Mouse (Mus musculus) neural tube, embryonic 11.5 days (tissue): ENCODE results near the gene Lexm. TPM values are rescaled to one million over a fixed set of nuclear protein-coding genes. Genes with fewer than 3 reads are reported as not detected.

Experiments
- ATAC-seq: fragments of 200-750 bp; cut with Nextera tagmentation; 2 replicates; pipeline ENCODE4 v1.8.0; 2017; ENCODE audit warnings: moderate number of reproducible peaks, mild to moderate bottlenecking, moderate TSS enrichment, moderate library complexity; ENCODE audit not compliant: insufficient read depth, low FRiP score, low TSS enrichment
- DNase-seq: peaks from one replicate; pipeline ENCODE4 v3.0.0-alpha.2; 2015; ENCODE audit warnings: low spot score
- H3K27ac ChIP-seq: fragments of 300-500 bp; sonication (generic); 2 replicates; pipeline ENCODE4 v1.5.1; 2014; ENCODE audit warnings: low read depth, mild to moderate bottlenecking, low read length
- H3K27me3 ChIP-seq: fragments of 300-500 bp; sonication (generic); 2 replicates; pipeline ENCODE4 v1.6.1; 2014; ENCODE audit warnings: mild to moderate bottlenecking, low read length, mixed read lengths; ENCODE audit not compliant: control insufficient read depth, insufficient read depth
- H3K36me3 ChIP-seq: fragments of 300-500 bp; sonication (generic); 2 replicates; pipeline ENCODE4 v1.6.1; 2014; ENCODE audit warnings: mild to moderate bottlenecking, low read length, moderate library complexity, mixed read lengths; ENCODE audit not compliant: control insufficient read depth, insufficient read depth
- H3K4me1 ChIP-seq: fragments of 300-500 bp; sonication (generic); 2 replicates; pipeline ENCODE4 v1.6.1; 2014; ENCODE audit warnings: low read length, mixed read lengths; ENCODE audit not compliant: control insufficient read depth, insufficient read depth
- H3K4me2 ChIP-seq: fragments of 300-500 bp; sonication (generic); 2 replicates; pipeline ENCODE4 v1.6.1; 2014; ENCODE audit warnings: low read depth, mild to moderate bottlenecking, moderate library complexity
- H3K4me3 ChIP-seq: fragments of 300-500 bp; sonication (generic); 2 replicates; pipeline ENCODE4 v1.5.1; 2014; ENCODE audit warnings: low read depth, low read length
- H3K9ac ChIP-seq: fragments of 300-500 bp; sonication (generic); 2 replicates; pipeline ENCODE4 v1.6.1; 2014; ENCODE audit warnings: mild to moderate bottlenecking, low read length
- H3K9me3 ChIP-seq: fragments of 300-500 bp; sonication (generic); 2 replicates; pipeline ENCODE4 v1.6.1; 2016; ENCODE audit warnings: low read length; ENCODE audit not compliant: control insufficient read depth
- WGBS: fragments of 180-500 bp; shearing (Covaris S2); extraction: QIAGEN DNeasy Blood & Tissue Kit; methylation state at CpG from one replicate; pipeline ENCODE4 v1.1.7; 2014; 5-methylcytosine and 5-hydroxymethylcytosine counted together
- polyA plus RNA-seq: library from polyadenylated mRNA; unstranded; fragments of >200 nt; fragmentation: Nextera tagmentation; extraction: Ambion mirVana; gene quantifications from 2 replicates; pipeline ENCODE4 v1.2.1, GENCODE M21; 2014

Gene Lexm
- polyA plus RNA-seq, 1 experiment from 2014 or later, result 0.20 TPM

GRCm38 (mm10) chr4:106650833-106651527, 33.9 kb upstream of the Lexm start, which contains the start of gene Pars2:
TSS of gene Pars2 (plus strand) at chr4:106651069.
- H3K4me1 ChIP-seq, result peaks cover 7% of the 10 kb centered on the region
- DNase-seq (peak; percentile 99), ATAC-seq (peak; percentile 97)
- no peak within 1 kb of the TSS for H3K27ac ChIP-seq
- no peaks in the 10 kb centered on the region; the same call in 1 of the 2 replicates for H3K36me3 ChIP-seq
- peak within 1 kb of the TSS; percentile 70 for H3K4me3 ChIP-seq
- WGBS, result 3% methylated on average over 40 of the region's 40 CpGs
- peak within 1 kb of the TSS; percentile 81 for H3K9ac ChIP-seq
- no peaks in the 10 kb centered on the region for H3K9me3 ChIP-seq
- no peaks in the 10 kb centered on the region for H3K27me3 ChIP-seq
- peak within 1 kb of the TSS; percentile 91 for H3K4me2 ChIP-seq

DNA sequence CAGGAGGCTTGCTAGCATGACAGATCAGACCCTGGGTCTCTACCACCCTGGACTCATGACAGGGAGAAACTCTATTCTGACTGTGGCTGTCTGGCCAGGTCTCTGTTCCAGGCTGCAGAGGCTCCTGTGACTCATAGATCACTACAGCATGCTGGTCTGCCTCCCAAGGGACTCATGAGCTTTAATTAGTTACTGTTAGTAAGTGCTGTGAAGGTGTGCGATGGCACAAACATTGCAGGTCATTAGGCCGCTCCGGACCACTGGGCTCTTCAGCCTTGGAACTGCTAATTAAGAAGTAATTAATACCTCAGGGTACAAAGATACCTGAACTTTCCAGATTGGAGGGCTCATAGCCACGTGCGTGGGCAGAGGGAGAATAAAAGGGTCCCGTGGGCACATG, 30.1 kb upstream of the Lexm start:
- Histone ChIP-seq H3K27ac (no peak overlapping the region), H3K9ac (no peak overlapping the region), H3K27me3 (no peaks in the 10 kb centered on the region), H3K4me2 (no peak overlapping the region), H3K9me3 (no peaks in the 10 kb centered on the region), H3K4me1 (peaks cover 7% of the 10 kb centered on the region), H3K4me3 (no peak overlapping the region), H3K36me3 (no peaks in the 10 kb centered on the region)
- ATAC-seq (no peak), DNase-seq (no peak)
- WGBS, result 86% methylated on average over 6 of the region's 6 CpGs

DNA sequence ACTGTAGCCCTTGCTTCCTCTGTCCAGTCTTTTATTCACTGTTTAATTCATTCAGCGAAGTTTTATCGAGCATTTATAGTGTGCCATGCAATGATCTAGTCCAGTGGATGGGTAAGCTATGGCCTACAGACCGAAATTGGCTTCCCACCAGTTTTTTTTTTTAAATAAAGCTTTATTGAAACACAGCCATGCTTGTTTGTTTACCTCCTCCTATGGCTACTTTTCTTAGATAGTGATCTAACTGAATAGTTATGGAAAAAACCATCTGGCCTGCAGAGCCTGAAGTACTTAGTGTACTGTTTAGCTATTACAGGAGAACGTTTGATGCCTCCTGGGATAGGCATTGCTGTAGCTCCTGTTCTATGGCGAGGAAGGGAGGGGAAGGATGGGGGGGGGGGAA, 28.8 kb upstream of the Lexm start:
- Histone ChIP-seq H3K4me2 (no peak overlapping the region), H3K27me3 (no peaks in the 10 kb centered on the region), H3K4me1 (no peaks in the 10 kb centered on the region), H3K9ac (no peak overlapping the region), H3K27ac (no peak overlapping the region), H3K36me3 (no peaks in the 10 kb centered on the region), H3K4me3 (no peak overlapping the region), H3K9me3 (no peaks in the 10 kb centered on the region)
- ATAC-seq (no peak), DNase-seq (no peak)
- 76% methylated on average over 5 of the region's 5 CpGs for WGBS

DNA sequence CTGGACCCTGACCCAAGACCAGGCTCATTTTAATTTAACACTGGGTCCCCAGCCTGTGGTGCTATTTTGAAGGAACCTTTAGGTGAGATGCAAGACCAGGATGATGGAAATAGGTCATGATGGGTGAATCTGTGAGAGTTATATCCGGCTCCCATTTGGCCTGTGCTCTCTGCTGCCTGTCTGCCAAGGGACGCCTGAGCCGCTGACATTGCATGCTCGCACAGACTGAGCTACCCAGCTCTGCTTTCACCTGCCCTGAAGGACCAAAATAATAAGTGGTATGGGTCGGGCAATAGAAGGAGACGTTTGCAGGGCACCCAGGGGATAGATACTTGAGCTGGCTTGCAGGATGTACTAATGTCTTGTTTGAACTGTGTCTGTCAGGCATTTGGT, 27.2 kb upstream of the Lexm start:
- Histone ChIP-seq H3K27ac (no peak overlapping the region), H3K4me1 (no peaks in the 10 kb centered on the region), H3K4me3 (no peak overlapping the region), H3K36me3 (no peaks in the 10 kb centered on the region), H3K9ac (no peak overlapping the region), H3K9me3 (no peaks in the 10 kb centered on the region), H3K4me2 (no peak overlapping the region), H3K27me3 (no peaks in the 10 kb centered on the region)
- 76% methylated on average over 6 of the region's 6 CpGs for WGBS
- DNase-seq (no peak), ATAC-seq (no peak)

DNA sequence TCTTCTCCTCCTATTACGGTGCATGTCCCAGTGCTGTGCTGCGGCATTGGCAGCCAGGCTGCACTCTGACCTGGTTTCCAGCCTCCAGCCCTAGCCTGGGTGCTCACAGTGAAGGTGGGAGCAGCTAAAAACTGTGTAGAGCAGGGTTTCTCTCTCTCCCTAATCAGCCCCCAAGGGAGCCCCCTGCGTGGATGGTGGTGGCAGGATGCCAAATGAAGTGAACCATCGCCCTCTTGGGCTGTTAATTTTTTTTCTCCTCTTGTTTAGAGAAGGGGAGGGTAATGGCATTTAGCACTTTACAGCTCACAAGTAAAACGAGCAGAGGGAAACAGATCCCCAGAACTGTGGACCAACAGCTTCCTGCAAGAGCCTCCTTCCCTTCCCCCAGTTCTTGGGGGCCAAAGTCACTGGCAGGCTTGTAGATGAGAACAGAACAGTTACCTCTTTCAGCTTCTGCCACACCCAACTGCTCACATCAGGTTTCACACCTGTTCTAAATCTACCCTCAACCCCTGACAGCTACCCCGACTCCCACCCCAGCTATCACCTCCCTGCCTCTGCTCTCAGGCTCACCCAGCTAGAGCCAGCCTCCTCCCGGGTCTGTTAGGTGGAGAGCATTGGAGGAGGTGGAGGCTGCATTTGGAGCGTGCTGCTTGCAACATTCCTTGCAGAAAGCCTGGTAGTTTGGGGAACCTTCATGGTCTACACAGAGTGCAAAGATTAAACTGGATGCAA, 26.6 kb upstream of the Lexm start:
- Histone ChIP-seq H3K27ac (no peak overlapping the region), H3K4me1 (no peaks in the 10 kb centered on the region), H3K4me2 (no peak overlapping the region), H3K9me3 (no peaks in the 10 kb centered on the region), H3K4me3 (no peak overlapping the region), H3K9ac (no peak overlapping the region), H3K27me3 (no peaks in the 10 kb centered on the region), H3K36me3 (no peaks in the 10 kb centered on the region)
- DNase-seq, result no peak
- no peak for ATAC-seq
- 29% methylated on average over 8 of the region's 8 CpGs for WGBS

DNA sequence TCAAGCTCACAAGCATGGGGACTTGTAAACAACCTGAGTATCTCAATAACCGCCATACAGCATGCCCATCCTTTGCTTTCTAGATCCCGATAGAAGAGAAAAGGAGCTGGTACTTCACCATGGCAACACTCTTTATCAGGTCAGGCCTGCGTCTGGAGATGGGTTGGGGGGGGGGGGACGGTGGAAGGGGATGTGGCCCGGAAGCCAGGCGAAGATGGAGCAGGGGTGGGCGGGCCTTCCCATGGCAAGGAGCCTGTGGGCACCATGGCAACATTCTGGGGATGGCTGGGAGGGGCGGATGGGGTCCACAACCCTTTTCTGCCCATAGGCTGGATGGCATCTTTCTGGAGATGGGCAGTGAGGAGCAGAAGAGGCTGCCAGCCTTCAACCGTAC, 17.0 kb upstream of the Lexm start:
- no peaks in the 10 kb centered on the region for H3K27me3 ChIP-seq
- DNase-seq (no peak), ATAC-seq (no peak)
- no peaks in the 10 kb centered on the region for H3K9me3 ChIP-seq
- H3K9ac ChIP-seq, result no peak overlapping the region
- no peak overlapping the region for H3K4me2 ChIP-seq
- WGBS, result 48% methylated on average over 9 of the region's 9 CpGs
- no peak overlapping the region for H3K4me3 ChIP-seq
- H3K4me1 ChIP-seq, result no peaks in the 10 kb centered on the region
- no peak overlapping the region for H3K27ac ChIP-seq
- H3K36me3 ChIP-seq, result no peaks in the 10 kb centered on the region

DNA sequence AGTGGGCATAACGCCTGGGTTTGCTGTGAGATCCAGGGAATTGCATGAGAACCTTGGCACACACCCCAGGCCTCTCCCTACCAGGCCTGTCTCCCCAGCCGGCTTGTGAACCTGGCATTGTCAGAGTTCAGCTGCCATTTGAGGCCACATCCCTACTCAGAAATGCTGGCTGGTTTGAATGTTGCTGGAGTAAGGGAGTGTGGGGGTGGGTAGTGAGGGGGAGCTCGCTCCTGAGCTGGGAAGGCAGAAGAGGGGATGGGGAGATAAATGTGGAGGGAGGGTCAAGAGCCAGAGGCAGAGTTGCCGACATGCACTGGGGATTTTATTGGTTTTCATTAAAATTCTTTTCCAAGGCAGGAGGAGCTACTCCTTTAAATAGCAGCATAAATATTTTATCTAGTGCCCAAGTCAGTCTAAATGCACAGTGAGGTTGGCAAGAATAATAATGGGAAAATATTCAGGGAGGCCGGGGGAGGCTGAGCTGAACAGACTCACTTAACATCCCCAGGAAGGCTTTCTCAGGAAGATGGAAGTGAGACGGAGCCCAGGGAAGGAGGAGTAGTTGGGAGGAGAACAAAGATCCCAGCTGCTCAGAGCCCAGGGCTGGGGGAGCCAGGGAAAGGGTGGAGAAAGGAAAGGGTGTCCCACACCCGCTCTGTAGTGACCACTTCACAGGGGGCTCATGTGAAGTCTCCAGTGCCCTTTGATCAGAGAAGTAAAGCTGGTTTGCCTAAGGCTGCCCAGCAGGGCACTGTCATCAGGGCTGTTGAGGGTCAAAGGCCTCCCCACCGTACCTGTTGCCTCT, 16.4 kb upstream of the Lexm start:
- H3K36me3 ChIP-seq, result no peaks in the 10 kb centered on the region
- no peak overlapping the region for H3K4me3 ChIP-seq
- no peaks in the 10 kb centered on the region for H3K4me1 ChIP-seq
- no peaks in the 10 kb centered on the region for H3K9me3 ChIP-seq
- DNase-seq, result no peak
- ATAC-seq, result no peak
- WGBS, result 36% methylated on average over 8 of the region's 8 CpGs
- H3K27me3 ChIP-seq, result no peaks in the 10 kb centered on the region
- H3K9ac ChIP-seq, result peak overlapping the region; percentile 14; the same call in 1 of the 2 replicates
- no peak overlapping the region for H3K27ac ChIP-seq
- H3K4me2 ChIP-seq, result no peak overlapping the region

GRCm38 (mm10) chr4:106632313-106632712, 15.3 kb upstream of the Lexm start:
- WGBS, result 55% methylated on average over 1 of the region's 3 CpGs
- Histone ChIP-seq H3K36me3 (no peaks in the 10 kb centered on the region), H3K9me3 (no peaks in the 10 kb centered on the region), H3K4me3 (no peak overlapping the region), H3K4me2 (no peak overlapping the region), H3K9ac (no peak overlapping the region), H3K4me1 (no peaks in the 10 kb centered on the region), H3K27ac (no peak overlapping the region), H3K27me3 (no peaks in the 10 kb centered on the region)
- ATAC-seq, result no peak
- DNase-seq, result no peak
